Mouse (Mus musculus) CH12.LX (cell line): ENCODE measurements around the gene Csf1. TPM values are rescaled to one million over a fixed set of nuclear protein-coding genes. Genes with fewer than 3 reads are reported as not detected.

ENCODE experiments used
- DNase-seq: peaks from one replicate; pipeline ENCODE4 v3.0.0-alpha.2; 2013; ENCODE audit errors: extremely low read depth
- H3K27ac ChIP-seq: 2 replicates; pipeline ENCODE4 v1.5.1; 2012; ENCODE audit warnings: low read depth, mild to moderate bottlenecking, control low read depth, moderate library complexity; ENCODE audit not compliant: insufficient read depth
- H3K27me3 ChIP-seq: replicated peaks from 2 replicates; pipeline ENCODE3; 2012; ENCODE audit warnings: inconsistent platforms
- H3K36me3 ChIP-seq, 2 experiments: replicated peaks in 1 of 2; 2 replicates each; pipeline versions ENCODE3 to v1.6.1; 2012; ENCODE audit warnings: inconsistent platforms in 1 of 2, low read length in 1 of 2, mild to moderate bottlenecking in 1 of 2, mixed read lengths in 1 of 2, moderate library complexity in 1 of 2; ENCODE audit not compliant: control insufficient read depth in 1 of 2, insufficient read depth in 1 of 2
- H3K4me1 ChIP-seq, 2 experiments: 2 replicates each; pipeline ENCODE4 v1.6.1; 2012; ENCODE audit warnings: inconsistent platforms in 1 of 2, moderate library complexity in 1 of 2; ENCODE audit not compliant: insufficient read depth in 2 of 2, control insufficient read depth in 1 of 2
- H3K4me2 ChIP-seq: 2 replicates; pipeline ENCODE4 v1.6.1; 2012; ENCODE audit warnings: low read depth, mild to moderate bottlenecking, control low read depth; ENCODE audit not compliant: poor library complexity, insufficient read depth, severe bottlenecking
- H3K4me3 ChIP-seq, 3 experiments: fragments of 150-350 bp in 1 of 3; sonication (generic) in 1 of 3; replicated peaks in 1 of 3; 2 replicates each; pipeline versions ENCODE3 to v1.5.1; 2011 to 2012; ENCODE audit warnings: low read depth in 2 of 3, low read length in 2 of 3, mild to moderate bottlenecking in 2 of 3, moderate library complexity in 2 of 3, control low read depth in 1 of 3, improper control_type of control experiment in 1 of 3, inconsistent platforms in 1 of 3, mixed read lengths in 1 of 3; ENCODE audit not compliant: poor library complexity in 1 of 3
- H3K79me2 ChIP-seq: replicated peaks from 2 replicates; pipeline ENCODE4 v1.6.1; 2012; ENCODE audit warnings: mild to moderate bottlenecking, moderate library complexity; ENCODE audit not compliant: control insufficient read depth, poor library complexity, insufficient read depth, severe bottlenecking; ENCODE audit errors: extremely low read depth
- H3K9ac ChIP-seq: 2 replicates; pipeline ENCODE4 v1.6.1; 2012; ENCODE audit warnings: low read depth, mild to moderate bottlenecking, control low read depth, moderate library complexity; ENCODE audit not compliant: insufficient read depth
- H3K9me3 ChIP-seq: replicated peaks from 2 replicates; pipeline ENCODE3; 2012; ENCODE audit warnings: low read length, inconsistent platforms, mixed read lengths
- BHLHE40 ChIP-seq: IDR thresholded peaks from 2 replicates; pipeline ENCODE4 v1.6.1; 2011; ENCODE audit warnings: mild to moderate bottlenecking, low read depth, low read length, improper control_type of control experiment
- E2F4 ChIP-seq: IDR thresholded peaks from 2 replicates; pipeline ENCODE4 v1.6.1; 2011; ENCODE audit warnings: low read depth, low read length, improper control_type of control experiment; ENCODE audit not compliant: insufficient replicate concordance
- HCFC1 ChIP-seq: IDR thresholded peaks from 2 replicates; pipeline ENCODE4 v1.6.1; 2012; ENCODE audit warnings: low read depth, mild to moderate bottlenecking, inconsistent platforms, low read length, improper control_type of control experiment
- KAT2A ChIP-seq: IDR thresholded peaks from 2 replicates; pipeline ENCODE4 v1.6.1; 2012; ENCODE audit warnings: low read length, improper control_type of control experiment, inconsistent platforms; ENCODE audit not compliant: insufficient replicate concordance
- MAFK ChIP-seq: IDR thresholded peaks from 2 replicates; pipeline ENCODE4 v1.6.1; 2011; ENCODE audit warnings: low read length, improper control_type of control experiment; ENCODE audit not compliant: insufficient replicate concordance
- MAZ ChIP-seq: IDR thresholded peaks from 2 replicates; pipeline ENCODE4 v1.6.1; 2012; ENCODE audit warnings: low read depth, mild to moderate bottlenecking, inconsistent platforms, low read length, improper control_type of control experiment, moderate library complexity
- NELFE ChIP-seq: IDR thresholded peaks from 2 replicates; pipeline ENCODE4 v1.6.1; 2011; ENCODE audit warnings: low read depth, low read length, improper control_type of control experiment
- PAX5 ChIP-seq: IDR thresholded peaks from 2 replicates; pipeline ENCODE4 v1.6.1; 2012; ENCODE audit warnings: low read length, inconsistent platforms, mixed read lengths
- POLR2A ChIP-seq: IDR thresholded peaks from 2 replicates; pipeline ENCODE4 v1.6.1; 2011; ENCODE audit warnings: low read depth, mild to moderate bottlenecking, improper control_type of control experiment, low read length
- RCOR1 ChIP-seq: conservative IDR thresholded peaks from 2 replicates; pipeline ENCODE4 v1.6.1; 2012; ENCODE audit warnings: low read depth, mild to moderate bottlenecking, inconsistent platforms, low read length, improper control_type of control experiment
- SIN3A ChIP-seq: IDR thresholded peaks from 2 replicates; pipeline ENCODE4 v1.6.1; 2012; ENCODE audit warnings: low read length, improper control_type of control experiment, inconsistent platforms
- TBP ChIP-seq: conservative IDR thresholded peaks from 2 replicates; pipeline ENCODE4 v1.6.1; 2011; ENCODE audit warnings: low read depth, low read length, improper control_type of control experiment
- TCF12 ChIP-seq: IDR thresholded peaks from 2 replicates; pipeline ENCODE4 v1.6.1; 2014; ENCODE audit warnings: low read depth, mild to moderate bottlenecking, inconsistent platforms, low read length, improper control_type of control experiment
- USF1 ChIP-seq: IDR thresholded peaks from 2 replicates; pipeline ENCODE4 v1.6.1; 2014; ENCODE audit warnings: low read depth, mild to moderate bottlenecking, inconsistent platforms, low read length, improper control_type of control experiment
- ZC3H11A ChIP-seq: IDR thresholded peaks from 2 replicates; pipeline ENCODE4 v1.6.1; 2012; ENCODE audit warnings: low read depth, mild to moderate bottlenecking, inconsistent platforms, low read length, improper control_type of control experiment
- ZKSCAN1 ChIP-seq: IDR thresholded peaks from 2 replicates; pipeline ENCODE4 v1.6.1; 2012; ENCODE audit warnings: low read depth, inconsistent platforms, low read length, improper control_type of control experiment, borderline replicate concordance
- ZNF384 ChIP-seq: IDR thresholded peaks from 2 replicates; pipeline ENCODE4 v1.6.1; 2012; ENCODE audit warnings: low read depth, low read length, improper control_type of control experiment, inconsistent platforms
- dilution Hi-C: fragments of 300-500 bp; cut with MboI; formaldehyde crosslinking; loops from 2 replicates; pipeline ENCODE4 v1.14.3; 2020; ENCODE audit warnings: low sequenced_read_pairs; ENCODE audit not compliant: extremely low pct_unique_long_range_greater_than_20kb, extremely low pct_ligation_motif_present
- in situ Hi-C: fragments of 300-500 bp; cut with MboI; formaldehyde crosslinking; loops from 3 replicates; pipeline ENCODE4 v1.14.3; 2019; ENCODE audit warnings: low sequenced_read_pairs, low pct_ligation_motif_present, low pct_unique_long_range_greater_than_20kb, mixed read lengths
- polyA plus RNA-seq: library from polyadenylated mRNA; unstranded; fragments of >175 nt; gene quantifications from 2 replicates; pipeline ENCODE4 v1.2.1, GENCODE M21; 2012; ENCODE audit warnings: low read depth; ENCODE audit not compliant: insufficient read length
- total RNA-seq, 2 experiments: library from RNA; depleted of rRNA; stranded (reverse); fragments of 300-350 nt in 1 of 2; fragments of >200 nt in 1 of 2; gene quantifications; 2 replicates each; pipeline ENCODE4 v1.2.3; 2012 to 2014

Csf1 gene
- total and polyA plus RNA-seq, 3 experiments, result 2.5 to 17.4 (median 2.9) TPM

GRCm38 (mm10) chr3:107786980-107787612 is 26.8 kb upstream of the Csf1 start:
- in situ Hi-C loops, result no loop called here
- H3K9ac ChIP-seq, result no peak overlapping the region
- H3K36me3 ChIP-seq, result no peaks in the 10 kb centered on the region
- H3K27ac ChIP-seq, result no peak overlapping the region
- no peak for TF ChIP-seq MAFK
- no peak for TF ChIP-seq USF1
- no peak for TF ChIP-seq TBP
- no peak for TF ChIP-seq TCF12
- TF ChIP-seq E2F4, result no peak
- no peak for TF ChIP-seq POLR2A
- TF ChIP-seq ZC3H11A, result no peak
- TF ChIP-seq PAX5, result no peak
- TF ChIP-seq ZNF384, result no peak
- no peak for TF ChIP-seq HCFC1
- no peak for TF ChIP-seq BHLHE40
- TF ChIP-seq NELFE, result no peak
- H3K9me3 ChIP-seq, result no peaks in the 10 kb centered on the region
- no peak for DNase-seq
- peaks cover 6 to 18% of the 10 kb centered on the region in 2 experiments for H3K4me1 ChIP-seq
- no peak overlapping the region for H3K4me2 ChIP-seq
- dilution Hi-C loops, result no loop called here
- H3K4me3 ChIP-seq, result no peak overlapping the region
- H3K79me2 ChIP-seq, result no peaks in the 10 kb centered on the region
- H3K27me3 ChIP-seq, result no peaks in the 10 kb centered on the region

GRCm38 (mm10) chr3:107786344-107786743 is 26.1 kb upstream of the Csf1 start:
- H3K27ac ChIP-seq, result no peak overlapping the region
- in situ Hi-C loops (no loop called here), dilution Hi-C loops (no loop called here)
- H3K36me3 ChIP-seq, result no peaks in the 10 kb centered on the region
- no peak for TF ChIP-seq BHLHE40
- TF ChIP-seq SIN3A, result no peak
- no peak overlapping the region for H3K4me2 ChIP-seq
- no peaks in the 10 kb centered on the region for H3K9me3 ChIP-seq
- H3K79me2 ChIP-seq, result no peaks in the 10 kb centered on the region
- H3K9ac ChIP-seq, result no peak overlapping the region
- H3K4me3 ChIP-seq, result no peak overlapping the region
- H3K4me1 ChIP-seq, result peaks cover 6 to 16% of the 10 kb centered on the region in 2 experiments
- DNase-seq, result no peak
- H3K27me3 ChIP-seq, result no peaks in the 10 kb centered on the region

GRCm38 (mm10) chr3:107785546-107785945 is 25.3 kb upstream of the Csf1 start:
- Histone ChIP-seq H3K27me3 (no peaks in the 10 kb centered on the region), H3K79me2 (no peaks in the 10 kb centered on the region), H3K27ac (no peak overlapping the region), H3K4me2 (no peak overlapping the region), H3K4me3 (no peak overlapping the region), H3K36me3 (no peaks in the 10 kb centered on the region), H3K4me1 (peaks cover 6 to 16% of the 10 kb centered on the region in 2 experiments), H3K9me3 (no peaks in the 10 kb centered on the region), H3K9ac (no peak overlapping the region)
- no peak for DNase-seq
- in situ Hi-C loops (no loop called here), dilution Hi-C loops (no loop called here)
- no peak for TF ChIP-seq MAZ
- no peak for TF ChIP-seq KAT2A
- no peak for TF ChIP-seq NELFE
- no peak for TF ChIP-seq ZKSCAN1
- TF ChIP-seq RCOR1, result no peak
